Mouse (Mus musculus) left cerebral cortex, adult 11 months (tissue): ENCODE data around the gene Cnn2.
A peak's percentile ranks its signal among the peaks of the same experiment; 100 is the strongest.

Experiments
- DNase-seq: peaks from one replicate; pipeline ENCODE4 v3.0.0; 2022; ENCODE audit warnings: low spot score

The Cnn2 gene

DNA sequence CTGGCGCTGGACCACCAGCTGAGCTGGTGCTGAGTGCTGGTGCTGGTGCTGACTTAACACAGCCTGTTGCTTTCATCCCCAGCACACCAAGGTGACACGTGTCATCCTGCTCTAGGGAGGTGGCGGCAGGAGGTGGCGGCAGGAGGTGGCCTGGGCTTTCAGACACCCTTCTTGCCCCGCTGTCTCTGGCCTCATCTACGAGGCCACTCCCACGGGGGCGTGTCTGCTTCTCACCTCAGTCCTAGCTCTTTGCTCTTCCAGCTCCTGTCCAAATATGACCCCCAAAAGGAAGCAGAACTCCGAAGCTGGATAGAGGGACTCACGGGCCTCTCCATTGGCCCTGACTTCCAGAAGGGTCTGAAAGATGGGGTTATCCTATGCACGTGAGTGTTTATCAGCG, 2.7 kb downstream of the Cnn2 start:
- no peak for DNase-seq

DNA sequence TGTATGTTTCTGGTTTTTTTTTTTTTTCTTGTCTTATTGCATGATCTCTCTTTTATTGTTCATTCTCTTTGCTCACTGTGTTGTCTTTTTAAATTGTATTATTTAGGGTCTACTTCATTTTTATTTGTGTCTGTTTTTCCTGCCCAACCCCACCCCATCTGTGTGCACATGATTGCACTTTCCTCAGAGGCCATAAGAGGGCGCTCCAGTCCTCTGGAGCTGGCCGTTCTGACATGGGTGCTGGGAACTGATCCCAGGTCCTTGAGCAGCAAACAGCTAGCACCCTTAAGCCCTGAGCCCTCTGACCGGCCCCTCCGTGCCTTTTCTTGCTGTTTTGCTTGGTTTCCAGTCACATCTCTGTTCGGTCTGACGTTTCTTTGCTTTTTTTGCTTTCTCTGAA, 3.2 kb downstream of the Cnn2 start:
- DNase-seq: no peak

GRCm38 (mm10) chr10:79994397-79995115, 6.2 kb downstream of the Cnn2 start:
- no peak for DNase-seq

GRCm38 (mm10) chr10:79995636-79996035, 7.3 kb downstream of the Cnn2 start:
- no peak for DNase-seq

- DNase-seq: peak; percentile 93
Measured at GRCm38 (mm10) chr10:79996272-79997033, 8.1 kb downstream of the Cnn2 start, which contains the start of gene Abca7. TSS of gene Abca7 (plus strand) at chr10:79996494.

DNA sequence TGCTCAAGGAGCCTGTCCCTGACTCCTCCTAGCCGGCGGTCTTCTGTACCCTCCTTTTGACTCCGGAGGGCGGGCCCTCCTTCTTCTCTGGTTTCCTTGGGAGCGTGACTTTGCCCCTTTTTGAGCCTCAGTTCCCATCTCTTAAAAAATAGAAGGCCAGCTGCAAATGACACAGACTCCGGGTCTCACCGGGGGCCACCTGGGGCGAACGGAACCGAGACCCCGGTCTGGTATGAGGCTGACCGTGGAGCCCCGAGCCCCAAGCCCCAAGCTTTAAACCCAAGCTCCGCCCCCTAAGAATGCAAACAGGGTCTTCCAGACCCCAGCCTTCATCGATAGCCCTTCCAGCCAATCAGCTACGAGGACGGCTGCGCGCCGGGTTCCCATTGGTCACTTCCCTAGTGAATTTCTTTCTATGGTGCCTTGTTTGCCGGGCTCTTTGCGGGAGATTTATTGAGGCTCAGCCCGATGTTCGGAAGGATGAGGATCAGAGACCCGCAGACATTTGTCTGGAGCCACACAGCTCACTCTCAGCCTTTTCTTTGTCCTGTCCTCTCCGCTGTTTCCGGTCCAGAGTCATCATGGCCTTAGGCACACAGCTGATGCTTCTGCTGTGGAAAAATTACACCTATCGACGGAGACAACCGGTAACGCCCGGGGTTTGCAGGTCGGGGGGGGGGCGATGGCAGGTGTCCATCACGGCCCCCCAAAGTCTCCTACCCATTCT, 8.8 kb downstream of the Cnn2 start:
- DNase-seq: no peak

DNA sequence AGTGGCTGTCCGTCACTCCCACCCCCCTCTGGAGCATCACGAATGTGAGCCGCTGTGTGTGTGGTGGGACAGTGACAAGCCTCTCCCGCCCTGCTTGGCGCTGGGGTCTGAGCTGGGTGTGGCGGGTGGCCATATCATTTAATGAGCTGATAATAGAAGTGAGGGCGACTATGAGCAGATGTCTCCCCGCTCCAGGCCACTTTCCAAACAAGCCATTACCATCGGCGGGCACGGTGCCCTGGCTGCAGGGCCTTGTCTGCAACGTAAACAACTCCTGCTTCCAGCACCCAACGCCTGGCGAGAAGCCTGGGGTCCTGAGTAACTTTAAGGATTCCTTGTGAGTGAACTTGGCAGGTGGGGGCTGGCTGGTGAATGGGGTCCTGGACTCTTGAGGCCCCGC, 9.4 kb downstream of the Cnn2 start:
- DNase-seq: no peak

DNA sequence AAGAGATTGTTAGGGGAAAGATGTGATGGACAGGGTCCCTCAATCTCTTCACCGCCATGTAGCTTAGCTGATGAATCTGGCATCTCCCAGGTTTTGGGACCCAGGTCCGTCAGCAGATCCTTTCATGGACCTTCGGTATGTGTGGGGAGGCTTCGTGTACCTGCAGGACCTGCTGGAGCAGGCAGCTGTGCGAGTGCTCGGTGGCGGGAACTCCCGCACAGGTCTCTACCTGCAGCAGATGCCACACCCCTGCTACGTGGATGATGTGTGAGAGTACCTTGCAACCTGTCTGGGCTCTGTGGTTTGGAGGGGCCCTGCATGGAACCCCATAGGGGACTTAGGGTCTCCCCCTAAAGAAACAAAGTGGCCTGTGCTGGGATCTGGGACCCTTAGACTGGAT, 13.6 kb downstream of the Cnn2 start:
- no peak for DNase-seq

- no peak for DNase-seq
Measured at GRCm38 (mm10) chr10:80002829-80003228, 14.4 kb downstream of the Cnn2 start.

DNA sequence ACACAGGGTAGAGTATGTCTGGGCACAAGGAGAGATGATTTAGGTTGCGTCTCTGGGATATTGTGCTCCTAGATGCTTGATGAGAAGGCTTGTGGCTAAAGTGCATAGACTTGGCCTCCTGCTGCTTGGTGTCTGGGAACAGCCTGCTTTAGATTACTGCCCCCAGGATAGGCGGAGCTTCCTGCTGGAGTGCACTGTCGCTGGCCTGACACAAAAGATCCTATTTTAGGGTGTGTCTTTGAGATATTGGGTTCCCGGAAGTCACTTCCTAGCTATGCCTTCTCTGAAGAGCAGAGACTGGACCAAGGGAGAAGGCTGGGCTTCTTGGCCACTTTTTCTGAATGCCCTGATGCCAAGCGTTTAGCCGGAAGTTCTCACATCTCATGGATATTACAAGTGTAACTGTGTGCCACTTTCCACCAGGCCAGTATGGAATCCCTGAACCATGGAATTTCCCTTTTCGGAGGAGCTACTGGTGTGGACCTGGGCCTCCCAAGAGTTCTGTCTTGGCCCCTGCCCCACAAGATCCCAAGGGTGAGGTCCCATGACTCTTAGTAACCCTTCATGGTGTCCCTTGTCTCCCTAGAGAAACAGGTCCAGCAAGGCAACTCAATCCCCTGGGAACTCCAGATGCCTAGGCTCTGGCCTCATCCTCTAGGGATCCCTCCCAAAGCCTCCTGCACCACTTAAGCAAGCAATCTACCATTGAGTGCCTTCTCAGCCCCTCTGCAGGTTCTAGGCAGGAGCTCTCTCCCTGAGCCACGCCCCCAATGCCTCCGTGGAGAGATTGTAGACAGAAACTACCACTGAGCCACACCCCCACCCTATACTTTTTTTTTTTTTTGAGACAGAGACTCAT, 15.2 kb downstream of the Cnn2 start:
- no peak for DNase-seq

DNA sequence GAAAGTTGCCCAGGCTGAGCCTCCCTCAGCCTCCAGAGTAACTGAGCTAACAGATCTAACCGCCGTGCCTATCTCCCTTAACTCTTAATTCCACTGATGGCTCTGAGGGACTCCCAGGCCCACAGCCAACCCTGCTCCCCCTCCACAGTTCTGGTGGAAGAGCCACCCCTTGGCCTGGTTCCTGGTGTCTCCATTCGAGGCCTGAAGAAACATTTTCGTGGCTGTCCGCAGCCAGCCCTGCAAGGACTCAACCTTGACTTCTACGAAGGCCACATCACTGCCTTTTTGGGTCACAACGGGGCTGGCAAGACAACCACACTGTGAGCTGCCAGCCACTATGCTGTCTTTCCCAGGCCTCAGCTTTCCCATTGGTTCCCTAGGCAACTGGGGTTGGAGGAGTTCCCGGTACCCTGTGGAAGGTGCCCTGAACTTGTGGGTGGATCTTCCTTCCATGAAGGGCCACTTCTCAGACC, 15.9 kb downstream of the Cnn2 start:
- DNase-seq: no peak

GRCm38 (mm10) chr10:80011740-80012139, 23.4 kb downstream of the Cnn2 start:
- no peak for DNase-seq

DNA sequence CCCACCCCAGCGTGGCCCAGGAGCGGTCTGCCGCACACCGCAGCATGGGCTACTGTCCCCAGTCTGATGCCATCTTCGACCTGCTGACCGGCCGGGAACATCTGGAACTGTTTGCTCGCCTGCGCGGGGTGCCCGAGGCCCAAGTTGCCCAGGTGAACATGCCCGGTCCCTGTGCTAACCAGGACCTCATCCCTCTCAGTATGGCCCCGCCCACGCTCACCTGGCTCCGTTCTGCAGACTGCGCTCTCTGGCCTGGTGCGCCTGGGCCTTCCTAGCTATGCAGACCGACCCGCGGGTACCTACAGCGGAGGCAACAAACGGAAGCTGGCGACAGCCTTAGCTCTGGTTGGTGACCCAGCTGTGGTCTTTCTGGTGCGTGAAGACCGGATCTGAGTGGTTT, 25.2 kb downstream of the Cnn2 start:
- DNase-seq: no peak

DNA sequence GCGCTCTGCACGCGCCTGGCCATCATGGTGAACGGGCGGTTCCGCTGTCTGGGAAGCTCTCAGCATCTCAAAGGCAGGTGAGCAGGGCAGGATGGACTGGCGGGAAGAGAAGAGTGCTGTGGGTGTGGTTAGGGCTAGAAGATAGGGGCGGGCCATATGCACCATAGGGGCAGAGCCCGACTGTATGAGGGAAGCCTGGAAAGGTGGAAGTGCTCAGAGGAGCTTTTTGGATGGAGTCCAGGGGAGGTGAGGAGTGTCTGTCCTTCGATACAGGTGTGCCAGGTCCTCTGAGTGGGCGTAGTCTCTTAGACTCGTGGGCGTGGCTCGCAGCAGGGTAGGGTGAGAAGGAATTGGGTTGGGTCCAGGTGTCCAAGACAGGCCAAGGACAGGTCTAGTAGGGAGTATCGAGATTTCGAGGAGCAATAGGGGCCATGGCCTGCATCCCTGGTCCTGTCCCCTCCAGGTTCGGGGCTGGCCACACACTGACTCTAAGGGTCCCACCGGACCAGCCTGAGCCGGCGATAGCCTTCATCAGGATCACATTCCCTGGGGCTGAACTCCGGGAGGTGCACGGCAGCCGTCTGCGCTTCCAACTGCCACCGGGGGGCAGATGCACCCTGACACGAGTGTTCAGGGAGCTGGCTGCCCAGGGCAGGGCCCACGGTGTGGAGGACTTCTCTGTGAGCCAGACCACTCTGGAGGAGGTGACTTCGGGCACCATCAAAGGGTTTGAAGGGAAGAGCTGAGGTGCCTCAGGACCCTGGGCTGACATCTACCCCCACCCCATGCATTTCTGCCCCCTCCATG, 26.3 kb downstream of the Cnn2 start:
- DNase-seq: no peak

DNA sequence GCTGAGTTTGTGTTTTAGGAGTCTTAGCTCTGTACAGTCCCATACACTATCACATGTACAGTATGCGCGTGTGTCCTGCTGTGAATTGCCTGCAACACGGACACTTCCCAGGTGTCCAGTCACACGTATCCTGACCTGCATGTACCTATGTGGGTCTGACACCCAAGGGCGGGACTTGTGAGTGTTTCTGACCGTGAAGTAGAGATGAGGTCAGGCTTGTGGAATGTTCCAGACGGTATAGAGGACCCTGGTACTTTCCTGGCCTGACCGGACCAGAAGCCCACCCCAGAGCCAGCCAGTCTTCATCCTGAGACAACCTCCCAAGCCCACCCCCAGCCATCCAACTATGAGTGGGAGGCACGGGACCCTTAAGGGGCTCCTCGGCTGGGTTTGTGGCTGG, 27.2 kb downstream of the Cnn2 start:
- no peak for DNase-seq

GRCm38 (mm10) chr10:80016511-80016910, 28.1 kb downstream of the Cnn2 start, which contains the start of gene Arhgap45:
TSS of gene Arhgap45 (plus strand) at chr10:80016653.
- no peak for DNase-seq

GRCm38 (mm10) chr10:80016931-80017330, 28.5 kb downstream of the Cnn2 start:
- no peak for DNase-seq

GRCm38 (mm10) chr10:80017361-80017760, 29.0 kb downstream of the Cnn2 start:
- DNase-seq: no peak

DNA sequence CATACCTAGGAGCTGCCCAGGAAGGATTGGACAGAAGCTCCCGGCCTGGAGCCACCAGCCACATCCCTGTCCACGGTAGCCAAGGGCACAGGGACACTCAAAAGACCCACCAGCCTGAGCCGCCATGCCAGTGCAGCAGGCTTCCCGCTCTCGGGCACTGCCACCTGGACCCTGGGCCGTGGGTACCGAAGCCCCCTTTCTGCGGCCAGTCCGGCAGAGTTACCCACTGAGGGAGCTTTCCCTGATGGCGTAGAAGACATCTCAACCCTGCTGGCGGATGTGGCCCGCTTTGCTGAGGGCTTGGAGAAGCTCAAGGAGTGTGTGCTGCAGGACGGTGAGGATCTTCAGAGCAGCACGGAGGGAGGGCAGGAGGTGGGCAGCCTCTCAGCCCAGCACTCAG, 29.4 kb downstream of the Cnn2 start:
- no peak for DNase-seq

- DNase-seq: no peak
Measured at GRCm38 (mm10) chr10:80018739-80019297, 30.4 kb downstream of the Cnn2 start.
